Mouse (Mus musculus): ENCODE measurements around the gene Rbm6. TPM values are rescaled to one million over a fixed set of nuclear protein-coding genes. Genes with fewer than 3 reads are reported as not detected.

The Rbm6 gene
- 10 to 100 TPM; 56.0 to 69.3 (median 59.4) TPM for total RNA-seq (2022)

DNA sequence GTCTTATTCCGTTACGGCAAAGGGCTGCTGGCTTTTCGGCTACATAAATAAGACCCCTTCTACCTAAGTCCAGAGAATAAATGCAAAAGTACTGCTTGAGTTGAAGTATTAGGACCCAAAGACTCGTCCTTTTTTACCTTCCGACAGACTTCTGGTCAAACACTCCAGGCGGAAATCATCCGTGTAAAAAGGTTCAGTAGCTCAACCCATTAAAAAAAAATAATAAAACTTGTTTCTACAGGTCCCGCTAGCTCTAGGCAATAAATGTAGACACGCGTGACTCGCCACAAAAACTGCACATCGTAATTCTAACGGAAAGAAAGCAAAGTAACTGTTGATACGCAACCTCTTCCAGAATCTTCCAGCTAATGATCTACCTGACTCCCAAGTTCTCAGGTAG lies at the start of gene Rbm6:
Rbm6 (minus strand) TSS at position 101 of the 400 bp plus-strand sequence.
- DNase-seq (ENCODE audit: low spot score in 2 of 2) = no peak

DNA sequence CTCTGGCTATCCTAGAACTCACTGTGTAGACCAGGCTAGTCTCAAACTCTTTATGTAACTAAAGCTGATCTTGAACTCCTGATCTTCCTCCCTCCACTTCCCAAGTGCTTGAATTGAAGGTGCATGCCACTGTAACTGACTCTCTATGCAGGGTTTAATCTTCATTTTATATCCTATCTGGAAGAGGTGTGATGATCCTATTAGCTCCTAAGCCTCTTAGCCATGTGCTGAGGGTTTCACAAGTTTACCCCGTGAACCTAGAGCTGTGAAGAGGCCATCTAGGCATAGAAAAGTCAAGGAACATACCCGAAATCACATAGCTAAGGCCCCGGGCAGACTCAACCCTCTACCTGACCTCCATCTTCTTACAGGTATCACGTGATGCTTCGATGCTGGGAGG lies 46.4 kb upstream of the Rbm6 start:
- DNase-seq (ENCODE audit: low spot score in 2 of 2) = no peak

DNA sequence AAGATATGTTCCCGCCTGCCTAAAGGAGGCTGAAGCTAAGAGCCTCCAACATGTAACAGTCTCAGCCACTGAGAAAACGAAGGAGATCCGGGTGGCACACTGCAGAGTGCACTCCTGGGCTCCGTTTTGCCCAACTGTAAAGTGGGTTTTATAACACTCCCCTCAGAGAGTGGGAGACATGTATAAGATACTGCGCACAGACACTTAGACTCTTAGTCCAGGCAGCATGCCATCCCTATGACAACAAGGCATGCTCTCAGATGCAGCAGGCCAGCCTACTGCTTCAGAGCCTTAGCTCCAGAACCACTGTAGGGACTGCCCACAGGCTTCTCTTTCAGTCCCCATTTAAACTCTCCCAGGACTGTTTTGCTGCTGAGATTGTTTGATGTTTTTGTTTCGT lies 45.8 kb upstream of the Rbm6 start:
- DNase-seq (ENCODE audit: low spot score in 2 of 2) = no peak

DNA sequence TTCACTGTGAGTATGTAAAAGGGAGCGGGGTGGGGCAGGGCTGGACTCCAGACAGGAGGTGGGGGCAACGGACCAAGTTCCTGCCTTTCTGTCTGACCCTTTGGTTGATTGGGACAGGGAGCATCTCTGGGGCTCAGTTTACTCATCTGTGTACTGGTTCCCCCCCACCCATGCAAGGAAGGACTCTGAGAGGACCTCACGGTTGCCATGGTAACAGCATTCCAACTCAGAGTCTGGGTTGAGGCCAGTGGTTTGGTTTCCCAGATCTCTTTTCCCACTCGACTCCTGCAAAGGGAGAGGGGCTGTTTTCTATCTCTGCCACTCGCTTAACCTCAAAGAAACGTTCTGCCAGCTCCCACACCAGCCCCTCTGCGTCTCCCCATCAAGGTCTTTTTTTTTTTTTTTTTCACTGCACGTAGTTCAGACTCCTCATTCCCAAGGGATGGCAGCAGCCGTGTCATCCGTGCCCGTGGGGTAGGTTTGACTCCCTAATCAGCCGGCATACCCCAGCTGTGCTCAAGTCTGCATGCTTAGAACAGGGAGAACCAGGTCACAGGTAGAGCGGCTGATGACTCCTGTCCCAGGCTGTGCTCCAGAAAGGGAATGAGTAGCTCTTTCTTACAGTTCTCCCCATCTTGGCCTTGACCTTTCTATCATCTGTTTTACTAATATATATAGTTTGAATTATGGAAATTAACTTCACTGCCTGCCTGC lies 45.0 kb upstream of the Rbm6 start:
- DNase-seq (ENCODE audit: low spot score in 2 of 2) = peak in 1 of 2 experiments; percentile 46

GRCm38 (mm10) chr9:107914764-107915420 lies 41.9 kb upstream of the Rbm6 start:
- DNase-seq (ENCODE audit: low spot score in 2 of 2) = no peak

DNA sequence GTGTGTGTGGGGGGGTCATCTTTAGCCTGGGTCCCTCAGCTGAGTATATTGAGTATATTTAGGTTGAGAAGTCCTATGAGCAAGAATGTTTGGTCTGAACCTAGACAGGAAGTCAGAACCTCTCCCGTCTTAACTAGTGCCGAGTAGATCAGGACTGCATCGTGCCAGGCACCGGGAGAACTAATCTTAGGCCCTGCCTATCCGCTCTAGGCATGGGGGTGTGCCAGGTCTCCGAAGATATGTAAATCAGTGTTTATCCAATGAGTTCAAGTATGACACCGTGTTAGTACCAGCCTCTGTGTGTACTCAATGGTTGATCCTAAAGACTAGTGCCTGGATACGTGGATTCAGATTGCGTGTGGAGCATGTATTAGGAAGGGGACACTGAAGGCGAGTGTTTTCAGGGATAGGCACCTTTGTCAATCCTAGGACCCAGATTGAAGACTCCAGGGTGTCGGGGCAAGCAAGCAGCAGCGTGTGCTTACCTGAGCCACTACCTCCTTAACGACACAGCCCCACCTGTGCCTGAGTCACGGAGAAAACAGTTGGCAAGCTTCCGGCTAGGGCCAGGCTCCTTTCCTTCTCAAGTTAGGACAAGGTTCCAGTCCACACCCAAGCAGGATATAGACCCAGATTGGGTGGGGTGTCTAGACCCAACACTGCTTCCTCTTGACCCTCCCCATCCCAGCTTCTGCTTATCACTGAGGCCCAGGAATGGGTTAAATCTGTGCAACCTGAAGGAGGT lies 37.2 kb upstream of the Rbm6 start:
- no peak for DNase-seq (ENCODE audit: low spot score in 2 of 2)

GRCm38 (mm10) chr9:107908410-107909158 lies 35.5 kb upstream of the Rbm6 start:
- no peak for DNase-seq (ENCODE audit: low spot score in 2 of 2)

DNA sequence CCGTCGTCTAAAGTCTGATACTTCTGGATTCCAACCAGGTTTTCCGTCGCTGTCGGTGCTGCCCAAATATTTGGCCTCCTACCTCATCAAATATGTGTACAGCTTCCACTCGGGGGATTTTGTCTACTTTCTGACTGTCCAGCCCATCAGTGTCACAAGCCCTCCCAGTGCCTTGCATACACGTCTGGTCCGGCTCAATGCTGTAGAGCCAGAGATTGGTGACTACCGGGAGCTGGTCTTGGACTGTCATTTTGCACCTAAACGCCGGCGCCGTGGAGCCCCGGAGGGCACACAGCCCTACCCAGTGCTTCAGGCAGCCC lies 34.7 kb upstream of the Rbm6 start:
- DNase-seq (ENCODE audit: low spot score in 2 of 2) = no peak

DNA sequence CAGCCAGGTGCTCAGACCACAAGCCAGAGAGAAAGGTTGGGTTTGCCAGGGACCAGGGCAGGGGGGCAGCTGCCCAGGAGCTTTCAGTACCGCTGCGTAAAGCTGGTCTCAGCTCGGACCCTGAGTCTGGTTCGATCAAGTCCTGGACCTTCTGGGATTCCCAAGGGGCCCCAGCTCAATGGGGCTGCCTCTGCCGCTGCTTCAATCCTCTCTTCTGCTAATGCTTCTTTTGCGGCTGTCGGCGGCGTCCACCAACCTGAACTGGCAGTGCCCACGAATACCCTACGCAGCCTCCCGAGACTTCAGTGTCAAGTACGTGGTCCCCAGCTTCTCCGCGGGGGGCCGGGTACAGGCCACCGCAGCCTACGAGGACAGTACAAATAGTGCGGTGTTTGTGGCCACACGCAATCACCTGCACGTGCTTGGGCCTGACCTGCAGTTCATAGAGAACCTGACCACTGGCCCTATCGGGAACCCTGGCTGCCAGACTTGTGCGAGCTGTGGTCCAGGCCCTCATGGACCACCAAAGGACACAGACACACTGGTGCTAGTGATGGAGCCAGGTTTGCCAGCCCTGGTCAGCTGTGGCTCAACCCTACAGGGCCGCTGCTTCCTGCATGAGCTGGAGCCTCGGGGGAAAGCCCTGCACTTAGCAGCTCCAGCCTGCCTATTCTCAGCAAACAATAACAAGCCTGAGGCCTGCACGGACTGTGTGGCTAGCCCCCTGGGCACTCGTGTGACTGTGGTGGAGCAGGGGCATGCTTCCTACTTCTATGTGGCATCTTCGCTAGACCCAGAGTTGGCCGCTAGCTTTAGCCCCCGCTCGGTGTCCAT lies 34.1 kb upstream of the Rbm6 start:
- DNase-seq (ENCODE audit: low spot score in 2 of 2) = no peak

DNA sequence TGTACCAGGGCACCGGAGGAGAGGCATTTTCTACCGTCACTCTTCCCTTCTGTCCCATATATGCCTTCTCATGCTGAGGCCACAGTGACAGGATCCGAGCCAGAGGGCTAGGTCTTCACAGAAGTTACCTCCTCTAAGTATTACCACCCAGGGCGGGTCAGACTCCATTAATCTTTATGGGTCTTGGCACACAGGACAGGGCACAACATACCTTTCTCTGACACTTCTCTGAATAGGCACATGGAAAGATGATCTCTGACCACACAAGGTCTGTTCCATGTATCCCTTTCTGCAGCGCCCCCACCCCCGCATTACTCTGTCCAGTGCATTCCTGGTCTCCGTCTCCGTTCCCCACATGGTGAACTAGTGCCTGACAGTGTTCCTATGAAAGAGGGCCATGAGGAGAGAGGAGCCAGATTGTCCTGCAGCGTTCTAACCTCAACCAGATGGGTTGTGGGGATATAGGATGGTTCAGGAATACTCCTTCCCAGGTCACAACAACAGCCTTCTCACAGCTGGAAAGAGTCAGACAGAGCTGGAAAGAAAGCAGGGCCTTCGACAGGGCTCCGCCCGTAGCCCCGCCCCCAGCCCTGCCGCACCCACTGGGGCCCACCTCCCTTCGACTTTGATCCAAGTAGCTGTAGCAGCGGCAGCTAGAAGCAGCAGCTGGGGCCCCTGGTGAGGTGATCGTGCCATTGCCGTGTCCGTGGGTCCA lies 33.4 kb upstream of the Rbm6 start, which contains the start of gene Mst1r:
Mst1r (plus strand) TSS at position 622 of the 715 bp plus-strand sequence.
- DNase-seq (ENCODE audit: low spot score in 2 of 2) = no peak

DNA sequence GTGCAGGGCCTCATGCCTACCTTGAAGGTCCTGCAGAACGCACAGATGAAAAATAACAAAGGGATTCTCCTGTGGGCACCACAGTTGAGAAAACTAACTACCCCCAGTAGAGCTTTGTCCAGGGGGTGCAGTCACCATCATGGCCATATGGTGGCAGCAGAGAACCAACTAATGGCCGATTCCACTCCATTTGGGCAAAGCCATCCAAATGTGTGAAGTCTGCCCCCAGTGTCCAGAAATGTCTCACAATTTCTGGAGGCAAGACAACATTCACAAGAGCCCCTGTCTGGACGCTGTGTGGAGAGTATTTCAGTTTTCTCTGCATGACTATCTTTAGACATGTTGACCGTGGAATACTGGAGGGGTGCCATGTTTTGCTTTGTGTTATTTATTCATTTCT lies 31.7 kb upstream of the Rbm6 start:
- DNase-seq (ENCODE audit: low spot score in 2 of 2) = peak; percentile 69 to 93

GRCm38 (mm10) chr9:107901627-107901914 lies 28.5 kb upstream of the Rbm6 start:
- DNase-seq (ENCODE audit: low spot score in 2 of 2) = no peak

DNA sequence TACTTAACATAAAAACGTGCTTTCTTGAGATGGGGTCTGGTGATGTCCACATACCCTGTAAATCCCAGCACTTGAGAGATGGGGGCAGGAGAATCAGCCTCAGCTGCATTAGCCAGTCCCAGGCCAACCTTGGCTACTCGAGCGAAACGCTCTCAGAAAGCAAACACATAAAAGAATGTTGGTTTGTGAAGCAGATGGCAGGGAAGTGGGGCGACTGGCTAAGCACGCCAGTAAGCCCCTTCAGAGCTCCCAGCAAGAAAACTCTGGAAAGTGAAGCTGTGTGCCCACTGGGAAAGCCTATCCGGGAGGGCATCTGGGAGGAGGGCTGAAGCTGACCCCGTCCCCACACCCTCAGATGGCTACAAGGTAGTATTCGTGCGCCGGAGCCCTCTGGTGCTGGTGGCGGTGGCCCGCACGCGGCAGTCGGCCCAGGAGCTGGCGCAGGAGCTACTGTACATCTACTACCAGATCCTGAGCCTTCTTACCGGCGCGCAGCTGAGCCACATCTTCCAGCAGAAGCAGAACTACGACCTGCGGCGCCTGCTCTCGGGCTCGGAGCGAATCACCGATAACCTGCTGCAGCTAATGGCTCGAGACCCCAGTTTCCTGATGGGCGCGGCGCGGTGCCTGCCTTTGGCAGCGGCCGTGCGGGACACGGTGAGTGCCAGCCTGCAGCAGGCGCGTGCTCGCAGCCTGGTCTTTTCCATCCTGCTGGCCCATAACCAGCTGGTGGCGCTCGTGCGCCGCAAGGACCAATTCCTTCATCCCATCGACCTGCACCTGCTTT lies 28.0 kb upstream of the Rbm6 start:
- peak; percentile 76 to 81 for DNase-seq (ENCODE audit: low spot score in 2 of 2)

- no peak for DNase-seq (ENCODE audit: low spot score in 2 of 2)
Observed at GRCm38 (mm10) chr9:107899855-107900254, 26.8 kb upstream of the Rbm6 start.

DNA sequence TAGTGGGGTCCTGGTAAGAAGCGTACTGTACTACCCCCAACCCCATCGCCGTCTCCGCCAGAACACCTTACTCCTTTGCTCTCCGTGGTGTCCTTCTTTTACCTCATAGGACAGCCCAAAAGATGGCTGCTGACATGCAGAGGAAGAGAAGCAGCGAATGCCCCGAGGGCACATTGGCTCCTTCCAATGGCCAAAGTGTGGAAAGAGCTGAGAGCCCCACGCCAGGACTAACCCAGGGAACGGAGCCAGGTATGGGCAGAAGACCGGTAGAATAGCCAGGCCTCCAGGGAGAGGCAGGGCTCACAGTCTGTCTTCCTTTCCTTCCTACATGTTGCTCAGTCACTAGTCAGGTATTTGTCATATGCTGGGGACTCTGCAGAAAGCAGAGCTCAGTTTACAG lies 25.5 kb upstream of the Rbm6 start:
- DNase-seq (ENCODE audit: low spot score in 2 of 2) = no peak

- DNase-seq (ENCODE audit: low spot score in 2 of 2) = no peak
Observed at GRCm38 (mm10) chr9:107891023-107891422, 18.0 kb upstream of the Rbm6 start.

- DNase-seq (ENCODE audit: low spot score in 2 of 2) = no peak
Observed at GRCm38 (mm10) chr9:107890260-107890659, 17.2 kb upstream of the Rbm6 start.

DNA sequence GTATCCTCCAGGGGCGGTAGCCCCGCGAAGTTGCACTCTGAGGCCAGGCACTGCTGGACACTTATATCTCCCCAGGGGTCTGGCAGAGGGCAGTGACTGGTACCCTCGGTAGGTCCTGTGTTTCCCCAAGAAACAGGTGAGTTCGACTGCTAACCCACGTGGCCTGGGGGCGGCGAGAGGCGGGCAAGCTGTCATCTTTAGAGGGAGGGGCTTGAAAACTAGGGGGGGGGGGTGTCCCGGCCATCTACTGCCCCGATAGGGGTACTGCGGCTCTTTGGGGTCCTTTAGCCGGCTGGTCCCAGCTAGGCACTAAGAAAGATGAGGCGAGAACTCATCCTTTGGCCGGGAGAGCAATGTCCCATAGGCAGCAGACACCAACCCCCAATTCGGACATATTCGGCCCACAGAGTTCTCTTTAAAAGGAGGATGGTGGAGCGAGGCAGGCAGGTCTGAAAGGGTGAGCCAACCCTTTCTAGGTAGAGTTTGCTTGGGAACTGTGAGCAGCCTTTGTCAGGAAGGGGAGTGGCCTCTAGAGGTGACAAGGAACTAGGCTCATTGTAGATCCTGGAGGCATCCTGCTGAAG lies 15.3 kb upstream of the Rbm6 start:
- DNase-seq (ENCODE audit: low spot score in 2 of 2) = no peak

DNA sequence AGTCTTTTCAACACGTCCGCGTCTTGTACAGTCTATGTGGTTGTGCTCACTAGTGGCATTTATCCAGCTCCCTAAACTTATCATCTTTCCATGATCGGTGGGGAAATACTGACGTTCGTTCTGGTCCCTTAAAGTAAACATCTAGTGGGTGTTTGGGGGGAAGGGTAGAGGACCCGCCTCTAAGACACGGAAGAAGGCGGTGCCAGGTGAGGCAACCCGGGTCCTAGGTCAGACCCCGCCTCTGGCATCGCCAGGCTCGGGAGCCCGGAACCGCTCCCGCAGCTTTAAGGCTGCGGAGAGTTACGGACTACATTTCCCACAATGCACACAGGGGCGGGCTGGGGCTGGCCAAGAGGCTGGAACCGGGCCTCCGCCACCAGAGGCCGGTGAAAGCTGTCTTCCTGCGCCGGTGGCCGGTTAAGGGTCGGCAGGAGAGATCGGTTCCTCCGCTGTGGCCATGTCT lies 14.8 kb upstream of the Rbm6 start, which contains the start of gene Mon1a:
Mon1a (plus strand) TSS at position 348 of the 463 bp plus-strand sequence.
- peak; percentile 76 to 90 for DNase-seq (ENCODE audit: low spot score in 2 of 2)

Measured in left cerebral cortex, adult 8-10 months (tissue).